Mouse (Mus musculus) cerebellum, postnatal 25 days (tissue): Measurements from ENCODE around the gene Sds.

Experiments
- DNase-seq, 2 experiments: peaks; one replicate each; pipeline ENCODE4 v3.0.0; 2021; ENCODE audit warnings: mixed read lengths in 2 of 2

Gene Sds

GRCm38 (mm10) chr5:120476296-120476695 lies at the start of gene Sds:
Gene Sds (plus strand): TSS chr5:120476526.
- no peak for DNase-seq

GRCm38 (mm10) chr5:120426572-120426971 lies 49.8 kb upstream of the Sds start:
- no peak for DNase-seq

- no peak for DNase-seq
Observed at GRCm38 (mm10) chr5:120427451-120427938, 48.8 kb upstream of the Sds start.

DNA sequence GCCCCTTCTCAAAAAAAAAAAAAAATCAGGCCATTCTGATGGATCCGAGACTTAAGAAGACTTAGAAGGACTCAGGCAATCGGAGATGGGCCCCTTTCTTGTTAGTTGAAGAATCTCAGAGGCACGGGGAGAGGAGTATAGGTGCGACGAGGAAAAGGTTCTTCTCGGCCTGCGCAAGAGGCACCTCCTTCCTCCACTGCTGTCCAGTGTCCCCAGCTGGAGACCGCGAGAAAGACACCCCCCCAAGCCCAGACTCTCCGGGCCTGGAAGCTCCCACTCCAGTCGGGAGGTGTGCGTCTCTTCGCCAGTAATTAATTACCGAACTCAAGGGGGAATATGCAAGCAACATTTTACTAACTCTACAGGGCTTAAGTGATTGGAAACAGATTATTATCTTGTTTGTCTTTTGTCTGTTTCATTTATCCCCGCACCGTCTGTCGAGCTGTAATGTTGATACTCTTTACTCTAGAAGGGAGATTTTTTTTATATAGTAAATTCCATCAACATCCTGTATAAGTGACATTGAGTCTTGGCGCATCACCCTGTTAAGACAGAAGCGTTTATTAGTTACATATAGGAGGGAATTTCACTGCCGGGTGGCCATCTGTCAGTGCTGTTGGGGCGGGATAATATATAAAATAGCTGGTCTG lies 48.0 kb upstream of the Sds start:
- no peak for DNase-seq

GRCm38 (mm10) chr5:120428990-120429389 lies 47.3 kb upstream of the Sds start:
- no peak for DNase-seq

- DNase-seq, result no peak
Observed at GRCm38 (mm10) chr5:120429692-120430091, 46.6 kb upstream of the Sds start.

GRCm38 (mm10) chr5:120431001-120431583 lies 45.2 kb upstream of the Sds start:
- DNase-seq, result no peak

GRCm38 (mm10) chr5:120431649-120432485 lies 44.5 kb upstream of the Sds start, which contains the start of gene Lhx5:
Gene Lhx5 (plus strand): TSS chr5:120431699.
- DNase-seq, result peak; percentile 37 to 56

DNA sequence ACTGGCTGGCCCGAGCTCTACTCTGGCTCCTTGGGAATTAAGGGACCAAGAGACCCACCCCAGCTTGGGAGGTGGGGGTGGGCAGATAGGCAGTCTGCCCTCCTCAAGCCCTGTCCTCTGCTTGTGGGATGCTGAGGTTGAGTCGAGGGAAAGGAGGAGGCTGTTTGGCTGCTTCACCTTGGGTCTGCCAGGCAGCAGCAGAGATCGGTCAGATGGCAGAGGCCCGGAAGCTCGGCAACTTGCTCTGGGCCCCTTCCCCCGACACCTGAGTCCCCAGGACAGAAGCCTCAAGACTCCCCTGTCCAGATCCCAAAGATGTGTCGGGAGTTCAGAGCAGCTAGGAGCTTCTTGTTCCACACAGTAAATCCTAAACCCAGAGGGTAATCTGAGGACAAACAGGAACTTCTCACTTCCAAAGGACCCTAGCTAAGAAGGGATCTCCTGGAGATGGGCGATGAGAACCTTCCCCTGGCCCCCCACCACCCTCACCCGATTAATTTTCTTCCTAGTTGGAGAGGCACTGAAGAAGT lies 43.8 kb upstream of the Sds start:
- no peak for DNase-seq

- no peak for DNase-seq
Observed at GRCm38 (mm10) chr5:120433135-120433760, 43.1 kb upstream of the Sds start.

DNA sequence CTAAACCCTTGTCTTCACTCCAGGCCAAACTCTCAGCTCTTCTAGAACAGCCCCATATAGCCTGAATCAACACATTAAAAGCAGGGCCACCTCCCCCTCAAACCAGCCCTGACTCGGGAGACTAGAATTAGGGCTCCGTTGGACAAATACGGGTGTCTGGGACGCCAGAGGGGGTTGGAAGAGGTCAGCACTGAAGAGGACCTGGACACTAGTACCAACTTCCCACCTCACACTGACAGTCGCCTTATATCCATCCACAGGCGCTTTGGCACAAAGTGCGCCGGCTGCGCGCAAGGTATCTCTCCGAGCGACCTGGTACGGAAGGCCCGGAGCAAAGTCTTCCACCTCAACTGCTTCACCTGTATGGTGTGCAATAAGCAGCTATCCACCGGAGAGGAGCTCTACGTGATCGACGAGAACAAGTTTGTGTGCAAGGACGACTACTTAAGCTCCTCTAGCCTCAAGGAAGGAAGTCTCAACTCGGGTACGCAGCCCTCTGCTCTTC lies 42.0 kb upstream of the Sds start:
- DNase-seq, result no peak

DNA sequence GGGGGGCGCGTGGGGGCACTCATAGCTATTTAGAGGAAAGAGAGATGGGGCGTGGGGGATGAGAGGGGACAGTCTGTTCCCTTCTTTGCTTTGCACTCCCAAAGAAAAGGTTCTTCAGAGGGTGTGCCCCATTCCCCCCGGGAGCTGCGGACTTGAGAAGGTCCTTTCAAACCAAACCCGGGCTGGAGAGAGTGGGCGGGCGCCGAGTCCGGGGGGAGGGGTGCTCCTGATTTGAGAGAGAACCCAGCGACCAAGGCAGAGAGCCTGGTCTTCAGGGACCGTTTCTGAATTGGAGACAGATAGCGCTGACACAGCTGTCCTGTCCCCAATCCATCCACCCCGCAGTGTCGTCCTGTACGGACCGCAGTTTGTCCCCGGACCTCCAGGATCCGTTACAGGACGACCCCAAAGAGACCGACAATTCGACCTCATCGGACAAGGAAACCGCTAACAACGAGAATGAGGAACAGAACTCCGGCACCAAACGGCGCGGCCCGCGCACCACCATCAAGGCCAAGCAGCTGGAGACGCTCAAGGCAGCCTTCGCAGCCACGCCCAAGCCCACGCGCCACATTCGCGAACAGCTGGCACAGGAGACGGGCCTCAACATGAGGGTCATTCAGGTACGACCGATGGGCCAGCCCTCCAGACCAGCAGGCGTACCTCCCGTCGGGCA lies 41.2 kb upstream of the Sds start:
- no peak for DNase-seq

DNA sequence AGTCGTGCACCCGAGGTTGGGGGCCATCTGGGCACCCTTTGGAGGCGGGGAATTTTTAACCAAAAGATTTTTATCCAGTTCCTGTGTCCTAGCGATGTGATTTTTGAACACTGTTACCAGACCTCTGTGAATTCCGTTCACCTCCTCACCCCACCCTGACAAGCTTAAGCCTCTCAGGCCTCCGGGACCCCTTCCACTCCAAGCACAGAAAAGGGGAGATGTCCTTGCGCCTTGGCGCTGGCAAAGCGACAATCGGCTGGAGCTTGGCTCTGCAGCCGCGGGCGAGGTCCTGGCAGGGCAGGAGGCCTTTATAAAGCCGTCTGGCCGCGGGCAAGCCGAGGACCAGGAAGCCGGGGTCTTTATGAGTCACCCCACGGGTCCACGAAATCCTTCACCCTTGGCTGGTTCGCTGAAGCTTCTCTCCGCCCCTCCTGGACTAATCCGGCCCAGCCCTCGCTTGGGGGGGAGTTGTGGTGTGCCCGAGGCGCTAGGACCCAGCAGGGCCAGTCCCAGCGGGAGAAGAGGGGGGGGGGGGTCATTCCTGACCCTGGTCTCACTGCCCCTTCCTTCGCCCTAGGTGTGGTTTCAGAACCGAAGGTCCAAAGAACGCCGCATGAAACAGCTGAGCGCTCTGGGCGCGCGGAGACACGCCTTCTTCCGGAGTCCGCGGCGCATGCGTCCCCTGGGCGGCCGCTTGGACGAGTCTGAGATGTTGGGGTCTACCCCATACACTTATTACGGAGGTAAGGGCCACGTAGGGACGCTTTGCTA lies 40.4 kb upstream of the Sds start:
- DNase-seq, result peak in 1 of 2 experiments; percentile 20

- no peak for DNase-seq
Observed at GRCm38 (mm10) chr5:120436885-120437495, 39.3 kb upstream of the Sds start.

DNA sequence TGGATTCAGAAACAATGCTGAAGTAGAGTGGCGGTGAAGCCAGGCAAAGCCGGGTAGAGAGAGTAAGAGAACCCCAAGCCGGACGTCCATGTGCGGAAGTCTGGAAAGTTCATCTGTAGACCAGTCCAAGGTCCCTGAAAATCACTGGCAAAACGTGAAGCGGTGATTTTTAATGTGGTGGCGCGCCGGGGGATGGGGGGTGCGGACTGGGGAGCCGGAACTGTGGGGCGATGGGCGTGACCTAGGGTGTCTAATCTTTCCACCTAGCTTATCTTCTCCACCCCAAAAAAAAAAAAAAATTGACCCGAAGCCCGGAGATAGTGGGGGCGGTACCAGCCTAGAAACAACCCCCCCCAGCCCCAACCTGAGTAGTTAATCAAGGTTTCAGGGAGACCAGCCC lies 38.8 kb upstream of the Sds start:
- no peak for DNase-seq

DNA sequence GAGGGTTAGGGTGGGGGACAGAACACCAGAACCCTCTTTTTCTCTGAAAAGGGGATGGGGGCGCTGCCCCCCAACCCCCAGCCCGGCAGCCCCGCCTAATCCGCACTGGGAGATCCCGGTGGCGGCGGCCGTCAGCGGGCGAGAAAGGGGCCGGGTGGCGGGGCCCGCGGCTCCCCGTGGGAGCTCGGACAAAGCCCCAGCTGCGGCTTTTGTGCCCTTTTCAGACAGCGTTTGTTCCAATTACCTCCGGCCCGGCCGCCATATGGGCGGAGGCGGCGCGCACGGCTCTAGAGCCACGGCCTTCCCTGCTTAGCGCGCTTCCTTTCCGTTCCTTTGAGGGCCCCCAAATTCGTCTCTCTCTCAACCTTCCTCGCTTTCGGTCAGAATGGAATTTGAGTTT lies 38.3 kb upstream of the Sds start:
- DNase-seq, result peak; percentile 27 to 53

- DNase-seq, result no peak
Observed at GRCm38 (mm10) chr5:120438469-120438868, 37.9 kb upstream of the Sds start.

DNA sequence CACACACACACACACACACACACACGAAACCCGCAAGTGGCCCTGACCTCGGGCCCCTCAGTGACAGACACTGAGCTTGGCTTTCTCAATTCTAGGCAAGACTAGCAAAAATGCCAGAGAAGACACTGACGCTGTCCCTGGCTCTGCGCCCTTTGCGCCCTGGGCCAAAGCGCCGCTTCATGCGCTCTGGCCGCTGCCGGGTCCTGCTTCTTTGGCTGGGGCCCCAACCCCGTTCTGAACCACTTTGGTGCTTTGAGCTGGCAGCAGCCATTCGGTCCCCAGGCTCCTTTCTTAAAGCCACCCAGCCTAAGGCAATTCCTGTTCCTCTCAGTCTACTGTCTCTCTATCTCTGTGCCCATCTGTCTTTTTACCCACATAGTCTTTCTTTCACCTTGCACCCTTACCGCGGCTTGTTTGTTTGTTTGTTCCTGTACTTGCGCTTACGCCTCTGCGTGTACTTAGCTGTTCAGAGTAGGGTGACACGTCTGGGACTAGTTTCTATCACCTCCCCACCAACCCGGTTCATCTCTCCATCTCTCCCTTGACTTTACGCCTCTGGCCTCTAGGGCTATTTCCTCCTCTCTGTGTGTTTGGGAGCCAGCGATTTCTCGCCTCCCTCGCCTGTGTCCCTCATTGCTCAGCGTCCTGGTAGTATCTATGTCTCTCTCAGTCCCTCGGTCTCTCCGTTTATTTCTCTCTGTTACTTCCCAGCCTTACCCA lies 37.2 kb upstream of the Sds start:
- peak; percentile 25 to 64 for DNase-seq

- DNase-seq, result peak in 1 of 2 experiments; percentile 36
Observed at GRCm38 (mm10) chr5:120439887-120440670, 36.2 kb upstream of the Sds start.
